Mouse (Mus musculus) lung, postnatal 25 days (tissue): ENCODE results near the gene Adap1.

Experiments used
- DNase-seq: peaks from one replicate; pipeline ENCODE4 v3.0.0; 2022; ENCODE audit warnings: low spot score

The Adap1 gene

GRCm38 (mm10) chr5:139251736-139252080 lies 73.7 kb downstream of the Adap1 start:
- DNase-seq = no peak

- DNase-seq = no peak
Measured at GRCm38 (mm10) chr5:139251279-139251678, 74.1 kb downstream of the Adap1 start.

DNA sequence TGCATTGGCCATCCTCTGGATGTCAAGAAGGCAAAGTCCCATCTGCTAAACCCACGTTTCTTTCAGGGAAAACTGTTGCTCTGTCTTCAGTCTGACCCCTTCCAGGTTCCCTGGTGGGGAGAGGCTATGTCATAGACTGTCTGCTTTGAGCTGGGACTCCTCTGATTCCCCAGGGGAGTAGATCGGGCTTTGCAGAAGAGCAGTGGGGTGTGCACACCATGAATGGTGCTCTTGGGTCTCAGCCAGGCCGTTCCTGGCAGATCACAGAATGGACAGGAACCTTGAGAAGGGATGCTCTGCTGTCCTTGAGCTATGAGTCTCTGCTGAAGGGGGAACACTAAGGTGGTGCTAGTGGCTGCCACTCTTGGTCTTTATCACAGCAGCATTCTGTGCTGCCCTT lies 76.6 kb downstream of the Adap1 start:
- no peak for DNase-seq

DNA sequence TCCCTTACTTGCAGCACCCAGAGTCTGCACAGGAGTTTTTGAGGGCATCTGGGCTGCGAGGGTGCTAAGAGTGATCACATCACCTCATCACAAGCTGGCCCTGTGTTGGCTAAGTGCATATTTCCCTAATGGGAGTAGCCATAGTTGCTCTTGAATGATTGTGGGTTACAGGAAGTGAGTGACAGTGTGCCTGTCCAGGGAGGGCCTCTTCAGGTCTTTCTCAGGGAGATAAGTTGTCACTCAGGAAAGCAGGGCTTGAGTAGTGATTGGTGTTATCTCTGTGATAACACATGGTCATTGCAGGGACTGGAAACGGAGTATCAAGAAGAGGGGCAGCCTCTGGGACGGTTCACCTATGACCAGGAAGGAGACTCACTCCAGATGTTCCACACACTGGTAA lies 77.7 kb downstream of the Adap1 start:
- no peak for DNase-seq

- DNase-seq = no peak
Measured at GRCm38 (mm10) chr5:139243384-139243783, 82.0 kb downstream of the Adap1 start.

DNA sequence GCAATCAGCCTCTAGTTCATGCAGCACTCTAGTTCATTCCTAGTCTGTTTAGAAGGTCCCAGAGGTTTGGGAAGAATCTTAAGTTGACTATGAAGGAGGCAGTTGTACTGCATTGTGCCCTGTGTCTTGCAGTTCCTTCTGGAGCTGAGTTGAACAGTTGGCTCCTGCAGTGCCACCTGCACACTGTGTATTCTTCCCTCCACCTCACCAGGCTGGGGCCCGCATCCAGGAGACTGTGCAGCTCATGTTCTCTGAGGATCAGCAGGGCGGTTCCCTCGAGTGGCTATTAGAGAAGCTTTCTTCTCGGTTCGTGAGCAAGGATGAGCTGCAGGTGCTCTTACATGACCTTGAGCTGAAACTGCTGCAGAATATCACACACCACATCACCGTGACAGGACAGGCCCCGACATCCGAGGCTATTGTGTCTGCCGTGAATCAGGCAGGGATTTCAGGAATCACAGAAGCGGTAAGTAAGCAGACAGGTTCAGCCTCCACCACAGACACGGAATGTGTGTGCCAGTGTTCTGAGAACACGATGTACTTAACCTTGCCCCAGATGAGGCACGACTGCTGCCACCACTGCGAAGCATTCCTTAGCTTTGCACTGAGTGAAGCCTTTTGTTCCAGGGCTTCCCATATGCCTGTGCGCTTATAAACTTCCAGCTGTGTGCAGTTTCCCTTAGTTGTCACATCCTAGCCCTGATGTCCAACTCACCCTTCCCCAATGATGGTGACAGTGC lies 84.2 kb downstream of the Adap1 start:
- no peak for DNase-seq

- DNase-seq = no peak
Measured at GRCm38 (mm10) chr5:139237436-139237835, 88.0 kb downstream of the Adap1 start.

DNA sequence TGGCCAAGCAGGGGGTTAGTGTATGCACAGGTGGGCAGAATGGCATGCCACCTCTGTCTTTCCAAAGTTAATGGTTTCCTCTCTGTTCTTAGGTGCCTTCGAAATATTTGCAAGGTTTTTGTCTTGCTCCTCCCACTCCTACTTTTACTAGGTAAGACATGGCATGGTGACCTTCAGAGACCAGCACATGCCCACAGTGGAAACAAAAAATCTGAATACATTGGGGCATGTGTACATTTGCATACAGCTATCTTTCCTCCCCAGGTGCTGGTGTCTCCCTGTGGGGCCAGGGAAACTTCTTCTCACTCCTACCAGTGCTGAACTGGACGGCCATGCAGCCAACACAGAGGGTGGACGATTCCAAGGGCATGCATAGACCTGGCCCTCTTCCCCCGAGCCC lies 91.0 kb downstream of the Adap1 start:
- DNase-seq = no peak

GRCm38 (mm10) chr5:139232083-139232482 lies 93.3 kb downstream of the Adap1 start:
- no peak for DNase-seq

GRCm38 (mm10) chr5:139229716-139230115 lies 95.7 kb downstream of the Adap1 start:
- DNase-seq = no peak

DNA sequence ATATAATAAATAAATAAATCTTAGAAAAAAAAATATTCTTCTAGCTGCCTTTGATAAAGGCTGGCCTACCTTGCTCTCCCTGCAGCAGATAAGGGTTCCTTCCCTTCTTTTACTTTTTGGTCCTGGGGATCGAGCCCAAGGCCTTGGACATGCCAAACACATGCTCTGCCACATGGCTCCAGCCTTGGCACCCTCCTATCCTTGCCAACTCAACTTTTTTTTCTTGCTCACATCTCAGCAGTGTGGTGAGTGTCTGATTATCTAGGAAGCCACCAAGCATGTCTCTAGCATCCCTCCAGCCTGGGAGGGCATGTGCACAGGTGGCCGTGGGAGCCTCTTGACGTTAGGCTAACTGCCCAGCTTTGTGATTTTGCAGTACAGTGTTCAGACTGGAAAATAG lies 97.1 kb downstream of the Adap1 start:
- DNase-seq = no peak

DNA sequence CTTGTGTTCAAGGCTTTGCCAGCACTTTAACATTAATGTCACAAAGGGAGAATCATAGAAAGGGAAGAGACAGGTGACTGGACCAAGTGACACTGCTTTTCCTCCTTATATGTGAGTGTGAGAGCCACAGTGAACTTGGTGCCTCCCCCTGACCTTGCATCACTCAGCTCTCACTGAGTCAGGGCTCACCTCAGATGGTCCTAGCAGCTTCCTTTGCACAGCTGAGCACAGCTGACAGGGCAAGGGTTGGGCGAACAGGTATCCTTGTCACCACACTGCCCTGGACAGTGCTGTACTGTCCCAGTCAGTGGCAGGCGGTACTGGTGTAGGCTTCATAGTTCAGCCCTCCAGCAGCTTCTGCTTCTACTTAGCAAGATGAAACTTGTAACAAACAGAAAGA lies 97.8 kb downstream of the Adap1 start:
- no peak for DNase-seq

DNA sequence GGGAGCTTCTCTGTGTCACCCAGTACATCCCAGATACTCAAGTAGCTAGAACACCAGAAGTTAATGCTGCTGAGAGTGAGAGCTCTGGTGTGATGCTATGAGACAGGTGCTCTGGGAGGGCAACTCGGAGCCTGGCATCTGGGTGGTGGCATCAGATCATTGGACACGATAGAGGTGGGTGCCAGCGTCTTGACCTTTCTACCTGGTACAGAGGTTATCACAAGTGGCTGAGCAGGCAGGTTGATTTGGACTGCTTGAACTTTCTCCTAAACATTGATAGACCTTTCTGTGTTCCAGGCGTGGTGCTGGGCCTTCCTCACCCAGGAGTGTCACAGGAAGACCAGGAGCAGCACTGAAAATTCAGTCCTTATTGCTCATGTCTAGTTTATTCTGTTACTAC lies 98.2 kb downstream of the Adap1 start:
- no peak for DNase-seq

GRCm38 (mm10) chr5:139223331-139223730 lies 102.1 kb downstream of the Adap1 start:
- no peak for DNase-seq
